Mouse (Mus musculus): ENCODE results near the gene Tcf7. TPM values are rescaled to one million over a fixed set of nuclear protein-coding genes. Genes with fewer than 3 reads are reported as not detected.
"Not testable (repeated sequence)": the region's sequence is repeated elsewhere in the genome, so short reads cannot be mapped to it uniquely, and the experiment has no call there.

The Tcf7 gene
- total RNA-seq, 1 experiment from 2014 or later, result 41.6 TPM

DNA sequence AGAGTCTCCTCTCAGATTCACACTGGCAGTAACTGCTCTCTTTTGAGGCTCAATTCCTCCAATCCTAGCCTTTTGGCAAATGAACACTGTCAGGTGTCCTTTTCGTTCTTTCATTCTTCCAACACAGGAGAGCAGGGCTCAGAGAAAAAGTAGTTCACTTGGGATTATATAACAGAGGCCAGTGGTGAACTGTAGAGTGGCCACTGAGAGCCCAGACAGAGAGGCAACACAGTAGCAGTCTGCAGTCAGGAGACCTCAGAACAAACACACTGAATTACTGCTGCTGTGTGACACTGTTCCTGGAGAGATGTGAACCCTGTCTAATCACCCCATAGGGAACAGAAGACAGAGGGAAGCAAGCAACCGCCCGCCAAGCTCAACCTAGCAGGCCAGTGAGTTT is 55.8 kb downstream of the Tcf7 start:
- no peak for DNase-seq

DNA sequence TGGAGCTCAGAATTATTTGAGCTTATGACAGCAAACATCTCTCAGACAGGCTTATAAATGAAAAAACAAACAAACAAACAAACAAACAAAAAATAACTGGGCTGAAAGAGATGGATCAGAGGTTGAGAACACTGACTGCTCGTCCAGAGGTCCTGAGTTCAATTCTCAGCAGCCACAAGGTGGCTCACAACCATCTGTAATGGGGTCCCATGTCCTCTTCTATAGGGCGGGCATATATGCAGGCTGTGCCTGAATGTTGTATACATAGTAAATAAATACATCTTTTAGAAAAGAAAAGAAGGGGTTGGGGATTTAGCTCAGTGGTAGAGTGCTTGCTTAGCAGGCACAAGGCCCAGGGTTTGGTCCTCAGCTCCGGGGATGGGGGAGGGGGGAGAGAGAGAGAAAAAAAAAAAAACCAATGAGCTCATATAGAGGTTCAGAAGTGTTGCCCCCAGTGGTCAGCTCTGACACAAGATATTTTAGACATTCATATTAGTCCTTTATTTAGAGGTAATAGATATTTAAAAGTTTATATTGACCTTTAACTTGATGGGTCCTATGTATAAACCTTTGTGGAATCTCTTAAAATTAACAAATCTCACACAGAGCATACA is 56.7 kb downstream of the Tcf7 start:
- no peak for DNase-seq

DNA sequence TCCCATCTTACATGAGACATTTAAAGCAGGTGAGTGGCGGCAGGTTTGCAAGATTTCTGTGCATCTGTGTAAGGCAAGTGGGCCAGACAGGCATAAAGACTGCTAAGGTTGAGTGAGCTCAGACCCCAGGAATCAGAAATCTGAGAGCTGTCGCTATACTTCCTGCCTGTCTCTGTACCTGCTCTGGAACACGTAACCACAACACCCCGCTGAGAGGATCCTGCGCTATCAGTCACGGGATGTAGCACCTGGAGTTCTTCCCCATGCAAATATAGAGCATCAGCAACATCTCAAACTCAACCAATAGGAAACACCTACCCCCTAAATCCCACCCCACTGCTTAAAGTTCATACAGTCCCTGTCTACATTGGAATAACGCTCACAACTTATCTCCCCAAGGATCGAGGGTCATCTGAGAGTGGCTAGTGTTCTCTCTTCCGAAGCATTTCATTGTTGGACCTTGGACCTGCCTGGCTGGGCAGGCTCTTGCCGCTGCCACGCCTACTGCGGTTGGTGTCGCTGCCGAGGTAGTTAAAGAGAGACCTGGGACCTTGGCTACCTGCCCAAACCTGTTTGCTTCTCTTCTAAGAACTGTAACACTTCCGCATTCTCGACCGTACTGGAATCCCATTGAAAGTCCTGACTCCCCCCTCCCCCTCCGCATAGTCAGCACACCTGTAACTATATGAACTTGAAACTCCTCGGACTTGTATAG is 58.7 kb downstream of the Tcf7 start:
- DNase-seq, result peak; percentile 51

DNA sequence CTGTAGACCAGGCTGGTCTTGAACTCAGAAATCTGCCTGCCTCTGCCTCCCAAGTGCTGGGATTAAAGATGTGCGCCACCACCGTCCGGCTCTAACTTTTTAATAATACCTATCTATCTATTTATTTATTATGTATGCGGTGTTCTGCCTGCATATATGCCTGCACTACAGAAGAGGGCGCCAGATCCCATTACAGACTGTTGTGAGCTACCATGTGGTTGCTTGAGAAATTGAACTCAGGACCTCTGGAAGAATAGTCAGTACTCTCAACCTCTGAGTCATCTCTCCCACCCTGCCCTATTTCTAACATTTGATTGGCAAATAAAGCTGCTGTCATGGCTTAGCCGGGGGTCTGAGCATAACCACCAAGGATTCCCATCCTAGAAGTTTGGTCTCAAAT is 59.9 kb downstream of the Tcf7 start:
- peak; percentile 44 for DNase-seq

DNA sequence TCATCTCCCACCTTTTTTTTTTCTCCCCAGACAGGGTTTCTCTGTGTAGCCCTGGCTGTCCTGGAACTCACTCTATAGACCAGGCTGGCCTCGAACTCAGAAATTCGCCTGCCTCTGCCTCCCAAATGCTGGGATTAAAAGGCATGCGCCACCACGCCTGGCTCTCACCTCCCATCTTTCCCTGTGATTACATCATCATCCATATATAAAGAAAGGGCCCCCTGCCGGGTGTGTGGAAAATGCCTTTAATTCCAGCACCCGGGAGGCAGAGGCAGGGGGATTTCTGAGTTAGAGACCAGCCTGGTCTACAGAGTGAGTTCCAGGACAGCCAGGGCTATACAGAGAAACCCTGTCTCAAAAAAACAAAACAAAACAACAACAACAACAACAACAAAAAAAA is 60.9 kb downstream of the Tcf7 start:
- DNase-seq, result not testable (repeated sequence)

DNA sequence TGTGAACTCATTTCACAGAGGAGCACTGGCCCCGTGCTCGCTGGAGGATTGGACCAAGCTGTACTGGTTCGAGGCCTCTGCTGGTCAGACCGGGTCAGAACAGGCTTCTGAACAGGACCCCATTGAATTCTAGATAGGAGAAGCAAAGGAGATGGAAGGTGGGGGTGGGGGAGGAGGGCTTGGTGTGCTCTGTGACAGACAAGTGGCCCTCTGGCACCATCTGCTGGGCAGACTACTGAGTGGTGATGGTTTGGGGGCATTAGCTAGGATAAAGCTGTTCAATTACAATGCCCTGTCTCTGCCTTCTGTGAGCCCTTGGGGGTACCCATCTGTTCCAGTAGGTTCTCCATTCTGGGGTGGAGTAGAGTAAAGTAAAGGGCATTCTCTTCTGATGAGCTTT is 62.5 kb downstream of the Tcf7 start:
- DNase-seq, result peak; percentile 87

DNA sequence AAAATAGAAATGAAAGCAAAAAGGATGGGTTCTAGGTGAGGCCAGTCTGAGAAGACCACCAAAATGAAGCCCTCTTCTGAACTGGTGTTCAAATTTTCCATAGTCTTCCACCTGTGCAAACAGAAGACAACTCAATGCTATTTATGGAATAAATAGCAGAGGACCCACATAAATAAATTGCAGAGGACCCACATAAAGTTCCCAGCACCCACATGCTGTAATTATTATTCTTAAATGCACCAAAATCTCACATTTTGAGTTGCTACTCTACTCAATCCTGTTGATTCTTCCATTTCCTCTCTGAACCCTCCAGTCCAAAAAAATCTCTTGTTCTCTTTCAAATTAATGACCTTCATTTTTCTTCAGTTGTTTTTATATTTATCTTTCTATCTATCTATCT is 68.9 kb downstream of the Tcf7 start, which contains the start of gene Olfr1371:
Gene Olfr1371 (minus strand): TSS at position 101 of the 400 bp plus-strand sequence.
- DNase-seq, result no peak

Other genes starting within 250 kb of the Tcf7 start
- gene Ppp2ca, start 184.3 kb downstream of the Tcf7 start, total RNA-seq (2021), result 75.1 and 78.2 TPM in 2 replicates
- gene Olfr1373, start 137.5 kb downstream of the Tcf7 start, total RNA-seq (2021), result not detected in 2 replicates
- gene Olfr1371, start 69.0 kb downstream of the Tcf7 start, total RNA-seq (2021), result not detected in 2 replicates
- 321 and 322 TPM in 2 replicates for gene Skp1a, start 51.0 kb downstream of the Tcf7 start, total RNA-seq (2021)
- gene Vdac1, start 77.8 kb upstream of the Tcf7 start, total RNA-seq (2021), result 309 and 313 TPM in 2 replicates
- gene 9530068E07Rik, start 113.4 kb upstream of the Tcf7 start, total RNA-seq (2021), result 137 and 146 TPM in 2 replicates